Mouse (Mus musculus) brain, embryonic 14.5 days (tissue): Measurements from ENCODE around the gene Fbxw16. TPM values are rescaled to one million over a fixed set of nuclear protein-coding genes. Genes with fewer than 3 reads are reported as not detected.
"Not testable (repeated sequence)": the region's sequence is repeated elsewhere in the genome, so short reads cannot be mapped to it uniquely, and the experiment has no call there.

Source experiments
- DNase-seq: peaks from one replicate; pipeline ENCODE4 v3.0.0-alpha.2; 2011; ENCODE audit warnings: low read depth
- CTCF ChIP-seq: fragments of 200-500 bp; IDR thresholded peaks from 2 replicates; pipeline ENCODE4 v1.5.1; 2012; ENCODE audit warnings: inconsistent platforms, mild to moderate bottlenecking, moderate library complexity, borderline replicate concordance; ENCODE audit not compliant: insufficient read depth, insufficient read length; ENCODE audit errors: extremely low read depth
- POLR2A ChIP-seq: fragments of 200-500 bp; IDR thresholded peaks from 2 replicates; pipeline ENCODE4 v1.6.1; 2012; ENCODE audit warnings: mild to moderate bottlenecking, inconsistent platforms, borderline replicate concordance; ENCODE audit not compliant: poor library complexity, insufficient read depth, insufficient read length, severe bottlenecking; ENCODE audit errors: extremely low read depth
- polyA plus RNA-seq: library from polyadenylated mRNA; depleted of rRNA; stranded (reverse); fragments of >200 nt; gene quantifications from 2 replicates; pipeline ENCODE4 v1.2.3, GENCODE M21; 2012; rRNA removed

Gene Fbxw16
- polyA plus RNA-seq, result not detected in 2 replicates

DNA sequence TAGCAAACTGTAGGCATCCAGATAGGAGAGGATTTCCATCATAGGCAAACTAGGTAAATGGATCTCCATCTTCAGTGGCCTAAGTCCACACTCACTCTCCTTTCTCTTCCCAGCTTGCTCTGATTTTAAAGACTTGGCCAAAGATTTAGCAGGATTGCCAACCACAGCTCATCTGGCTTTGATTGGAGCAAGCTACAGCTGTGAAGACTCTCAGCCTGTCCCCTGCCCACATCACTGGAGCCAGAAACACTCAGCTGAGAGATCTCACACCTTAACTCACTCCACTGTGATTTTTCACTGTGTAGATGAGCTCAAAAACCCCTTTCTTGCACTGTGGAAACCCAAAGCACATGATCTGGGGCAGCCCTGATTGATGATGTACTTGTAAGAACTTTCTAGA lies at the start of gene Fbxw16:
Gene Fbxw16, minus strand, starts transcription at position 101 of the 400 bp plus-strand sequence.
- TF ChIP-seq POLR2A (no peak), CTCF (no peak)
- DNase-seq, result no peak

DNA sequence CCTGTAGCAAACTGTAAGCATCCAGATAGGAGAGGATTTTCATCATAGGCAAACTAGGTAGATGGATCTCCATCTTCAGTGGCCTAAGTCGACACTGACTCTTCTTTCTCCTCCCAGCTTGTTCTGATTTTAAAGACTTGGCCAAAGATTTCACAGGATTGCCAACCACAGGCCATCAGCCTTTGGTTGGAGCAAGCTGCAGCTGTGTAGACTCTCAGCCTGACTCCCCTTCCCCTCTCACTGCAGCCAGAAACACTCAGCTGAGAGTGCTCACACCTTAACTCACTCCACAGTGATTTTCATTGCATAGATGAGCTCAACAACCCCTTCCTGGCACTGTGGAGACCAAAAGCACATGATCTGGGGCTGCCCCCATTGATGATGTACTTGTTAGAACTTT lies 46.8 kb upstream of the Fbxw16 start, which contains the start of gene Fbxw19:
Gene Fbxw19, minus strand, starts transcription at position 101 of the 400 bp plus-strand sequence.
- not testable (repeated sequence) for DNase-seq

DNA sequence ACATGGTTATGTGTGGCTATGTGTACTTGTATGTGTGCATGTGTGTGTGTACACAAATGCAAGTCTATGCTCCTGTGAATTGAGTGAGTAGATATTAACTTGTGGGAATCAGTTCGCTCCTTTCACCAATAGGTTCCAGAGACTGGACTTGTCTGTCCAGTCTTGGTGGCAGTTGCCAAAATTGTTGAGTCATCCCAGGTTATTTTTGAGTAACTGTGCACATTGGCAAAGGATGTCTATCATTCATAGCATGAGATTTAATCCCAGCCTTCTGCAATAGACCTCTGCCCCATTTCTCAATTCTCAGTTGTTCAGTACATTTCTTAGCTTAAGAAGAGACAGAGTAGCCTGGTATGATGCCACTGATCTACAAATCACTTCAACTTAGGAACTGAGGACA lies 16.0 kb downstream of the Fbxw16 start:
- TF ChIP-seq POLR2A, result no peak
- no peak for TF ChIP-seq CTCF
- no peak for DNase-seq

DNA sequence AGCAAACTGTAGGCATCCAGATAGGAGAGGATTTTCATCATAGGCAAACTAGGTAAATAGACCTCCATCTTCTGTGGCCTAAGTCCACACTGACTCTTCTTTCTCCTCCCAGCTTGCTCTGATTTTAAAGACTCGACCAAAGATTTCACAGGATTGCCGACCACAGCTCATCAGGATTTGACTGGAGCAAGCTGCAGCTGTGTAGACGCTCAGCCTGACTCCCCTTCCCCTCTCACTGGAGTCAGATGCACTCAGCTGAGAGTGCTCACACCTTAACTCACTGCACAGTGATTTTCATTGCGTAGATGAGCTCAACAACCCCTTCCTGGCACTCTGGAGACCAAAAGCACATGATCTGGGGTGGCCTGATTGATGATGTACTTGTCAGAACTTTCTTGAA lies 44.7 kb downstream of the Fbxw16 start, which contains the start of gene Fbxw22:
Gene Fbxw22, minus strand, starts transcription at position 101 of the 400 bp plus-strand sequence.
- DNase-seq, result not testable (repeated sequence)

Other genes starting within 250 kb of the Fbxw16 start
- gene Fbxw20, start 214.4 kb downstream of the Fbxw16 start, polyA plus RNA-seq, result not detected in 2 replicates
- not detected in 2 replicates for gene Fbxw14, start 161.5 kb downstream of the Fbxw16 start, polyA plus RNA-seq
- gene Fbxw28, start 109.5 kb downstream of the Fbxw16 start, polyA plus RNA-seq, result not detected in 2 replicates
- not detected in 2 replicates for gene Fbxw22, start 44.8 kb downstream of the Fbxw16 start, polyA plus RNA-seq
- gene Fbxw19, start 46.7 kb upstream of the Fbxw16 start, polyA plus RNA-seq, result not detected in 2 replicates
- 0.15 TPM in 1 of 2 replicates, not detected in the other for gene Fbxw15, start 119.1 kb upstream of the Fbxw16 start, polyA plus RNA-seq
- gene Fbxw24, start 176.9 kb upstream of the Fbxw16 start, polyA plus RNA-seq, result 0.09 and 0.12 TPM in 2 replicates
- 0.04 TPM in 1 of 2 replicates, not detected in the other for gene Fbxw25, start 215.5 kb upstream of the Fbxw16 start, polyA plus RNA-seq